Mouse (Mus musculus): Measurements from ENCODE around the gene Gabrb2. TPM values are rescaled to one million over a fixed set of nuclear protein-coding genes. Genes with fewer than 3 reads are reported as not detected.

Gabrb2 gene
- polyA plus RNA-seq (2017; shearing (Covaris generic)): under 1 TPM in 1 of 2 experiments, not detected in 1; 0.11 TPM

DNA sequence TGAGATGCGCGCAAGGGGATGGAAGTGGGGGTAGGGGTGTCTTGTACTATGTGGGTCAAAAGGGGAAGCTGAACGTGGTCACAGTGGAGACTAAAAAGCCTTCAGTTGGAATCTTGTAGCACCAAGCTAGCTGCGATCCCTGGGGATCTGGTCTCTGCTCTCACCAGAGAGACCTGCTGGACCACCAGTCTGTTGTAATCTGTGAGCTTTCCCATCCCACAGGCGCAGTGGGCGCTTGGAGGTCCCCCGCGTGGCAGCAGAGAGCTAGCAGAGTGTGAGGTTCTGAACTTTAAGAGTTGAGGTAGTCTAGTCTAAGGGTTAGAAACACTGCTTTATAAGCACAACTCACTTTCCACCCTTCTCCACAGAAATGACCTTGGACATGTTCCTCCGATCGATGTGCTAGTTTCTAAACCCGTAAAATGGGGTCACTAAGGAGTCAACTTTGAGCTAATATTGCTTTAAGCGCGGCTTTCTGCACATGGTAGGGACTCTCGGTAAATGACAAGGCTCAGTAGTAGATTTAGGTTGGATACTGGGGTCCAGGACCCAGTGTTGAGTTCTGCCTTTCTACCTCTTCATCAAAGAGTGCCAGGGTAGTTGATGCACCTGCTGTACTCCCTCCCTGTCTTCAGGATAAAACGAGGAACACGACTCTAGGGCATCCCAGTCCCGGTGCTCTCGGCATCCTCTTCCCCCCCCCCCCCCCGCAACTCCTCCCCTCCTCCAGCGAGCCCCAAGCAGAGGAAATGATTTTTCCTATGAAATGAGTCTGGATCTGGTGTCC is at the start of gene Gabrb2:
Gene Gabrb2, plus strand, starts transcription at position 762 of the 787 bp plus-strand sequence.
- no peak for ATAC-seq

GRCm38 (mm10) chr11:42378983-42379382 is 40.6 kb upstream of the Gabrb2 start:
- ATAC-seq: no peak

- ATAC-seq: no peak
Observed at GRCm38 (mm10) chr11:42386486-42386885, 33.1 kb upstream of the Gabrb2 start.

GRCm38 (mm10) chr11:42390682-42391290 is 28.8 kb upstream of the Gabrb2 start:
- no peak for ATAC-seq

GRCm38 (mm10) chr11:42393451-42393850 is 26.1 kb upstream of the Gabrb2 start:
- ATAC-seq: no peak

GRCm38 (mm10) chr11:42419791-42420633 is 455 bp downstream of the Gabrb2 start:
- ATAC-seq: no peak

DNA sequence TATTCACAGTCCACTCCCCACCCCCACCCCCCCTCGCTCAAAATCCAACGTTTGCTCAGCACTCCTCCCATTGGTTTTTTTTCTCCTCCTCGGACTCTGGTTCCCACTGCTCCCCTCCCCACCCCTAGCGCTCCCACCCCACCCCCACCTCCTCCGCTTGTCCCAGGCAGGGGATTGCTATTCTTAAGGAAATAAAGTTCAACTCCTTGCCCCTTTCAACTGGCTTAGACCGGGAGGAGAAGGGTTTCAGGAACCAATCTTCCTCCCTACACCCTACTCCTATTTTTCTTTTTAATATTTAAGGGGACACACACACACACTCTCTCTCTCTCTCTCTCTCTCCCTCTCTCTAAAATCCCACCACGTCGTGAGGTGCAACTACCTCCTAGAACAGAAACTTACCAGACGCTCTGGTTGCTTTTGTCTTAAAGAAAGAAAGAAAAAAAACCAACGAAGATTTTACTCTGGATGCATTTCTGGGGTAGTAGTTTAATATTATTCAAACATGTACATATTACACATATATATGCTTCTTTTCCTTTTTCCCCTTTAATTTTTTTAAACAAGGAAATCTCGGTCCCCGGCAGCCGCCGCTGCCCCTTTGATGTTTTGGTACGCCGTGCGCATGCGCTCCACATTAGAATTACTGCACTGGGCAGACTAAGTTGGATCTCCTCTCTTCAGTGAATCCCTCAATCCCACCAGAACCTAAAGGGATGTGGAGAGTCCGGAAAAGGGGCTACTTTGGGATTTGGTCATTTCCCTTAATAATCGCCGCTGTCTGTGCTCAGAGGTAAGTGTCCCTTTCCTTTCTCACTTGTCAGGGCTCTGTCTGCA is 1.3 kb downstream of the Gabrb2 start:
- no peak for ATAC-seq

DNA sequence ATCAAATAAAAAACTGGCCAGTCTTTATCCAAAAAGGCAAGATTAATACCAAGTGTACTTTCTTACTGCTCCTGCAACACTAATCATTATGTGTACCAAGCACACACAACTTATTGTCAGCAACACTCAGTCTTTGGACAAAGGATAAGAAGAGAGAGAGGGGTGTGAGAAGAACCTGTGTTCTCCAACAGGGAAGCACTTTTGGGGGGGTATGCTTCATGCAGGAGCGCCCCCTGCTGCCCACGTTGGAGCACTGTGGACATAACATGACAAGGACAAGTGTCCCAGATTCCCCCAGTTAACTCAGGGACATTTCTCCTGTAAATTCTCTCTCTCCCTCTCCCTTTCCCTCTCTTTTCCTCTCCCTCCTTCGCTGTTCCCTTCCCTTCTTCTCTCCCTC is 3.7 kb downstream of the Gabrb2 start:
- no peak for ATAC-seq

DNA sequence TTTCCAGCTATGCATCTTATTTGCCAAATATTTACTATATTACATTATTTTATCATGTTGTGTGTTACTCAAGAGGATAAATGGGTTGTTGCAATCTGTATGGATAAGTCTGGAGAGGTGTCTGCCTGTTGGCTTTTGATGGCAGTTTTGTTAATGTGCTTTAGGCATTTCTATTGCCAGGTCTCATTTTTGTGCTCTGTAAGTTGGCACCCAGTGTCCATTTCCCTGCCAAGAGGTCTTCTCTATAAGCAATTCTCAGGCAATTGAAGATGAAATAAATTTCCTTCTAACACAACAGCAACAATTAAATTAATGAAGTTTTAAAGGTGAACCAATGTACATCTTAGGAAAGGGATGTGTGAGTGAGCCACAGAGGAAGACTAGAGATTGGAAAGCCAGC is 11.9 kb downstream of the Gabrb2 start:
- ATAC-seq: no peak

GRCm38 (mm10) chr11:42438978-42439377 is 19.4 kb downstream of the Gabrb2 start:
- ATAC-seq: no peak

DNA sequence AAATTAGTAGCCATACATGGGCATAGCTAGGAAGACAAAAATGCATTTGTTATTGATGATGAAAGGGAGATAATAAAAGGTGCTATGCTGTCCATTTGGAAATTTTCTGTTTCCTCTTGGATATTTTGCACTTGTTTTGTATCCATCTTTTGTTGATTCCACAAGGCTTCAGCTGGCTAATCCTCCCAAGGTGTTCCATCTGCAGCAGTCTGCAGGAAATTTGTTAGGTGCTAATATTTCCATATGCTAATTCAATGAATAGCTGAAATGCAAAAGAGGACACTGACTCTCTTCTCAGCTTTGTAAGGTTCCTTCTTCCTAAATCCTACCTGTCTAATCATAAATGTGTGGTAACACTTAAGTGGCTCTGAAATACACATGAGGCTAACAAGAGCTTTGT is 24.1 kb downstream of the Gabrb2 start:
- no peak for ATAC-seq

DNA sequence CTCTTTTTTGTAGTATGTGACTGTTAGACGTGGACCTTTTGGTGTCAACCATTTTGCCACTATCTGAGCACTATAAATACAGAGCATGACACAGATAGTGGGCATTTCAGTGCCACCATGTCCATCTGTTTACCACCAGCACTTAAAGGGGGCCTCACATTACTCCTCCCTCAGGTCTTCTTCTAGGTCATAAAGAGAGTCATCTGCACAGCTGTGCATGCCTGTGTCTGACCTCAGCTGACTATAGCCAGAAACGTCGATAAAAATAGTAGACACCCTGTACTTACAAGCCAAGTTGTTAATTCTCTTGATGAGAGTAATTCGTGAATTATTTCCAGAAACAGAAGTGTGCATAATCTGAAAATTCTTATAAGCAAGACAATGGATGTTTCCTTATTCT is 29.4 kb downstream of the Gabrb2 start:
- ATAC-seq: no peak

GRCm38 (mm10) chr11:42464136-42464535 is 44.6 kb downstream of the Gabrb2 start:
- ATAC-seq: no peak

GRCm38 (mm10) chr11:42468381-42468780 is 48.8 kb downstream of the Gabrb2 start:
- no peak for ATAC-seq

GRCm38 (mm10) chr11:42474523-42474922 is 55.0 kb downstream of the Gabrb2 start:
- no peak for ATAC-seq

DNA sequence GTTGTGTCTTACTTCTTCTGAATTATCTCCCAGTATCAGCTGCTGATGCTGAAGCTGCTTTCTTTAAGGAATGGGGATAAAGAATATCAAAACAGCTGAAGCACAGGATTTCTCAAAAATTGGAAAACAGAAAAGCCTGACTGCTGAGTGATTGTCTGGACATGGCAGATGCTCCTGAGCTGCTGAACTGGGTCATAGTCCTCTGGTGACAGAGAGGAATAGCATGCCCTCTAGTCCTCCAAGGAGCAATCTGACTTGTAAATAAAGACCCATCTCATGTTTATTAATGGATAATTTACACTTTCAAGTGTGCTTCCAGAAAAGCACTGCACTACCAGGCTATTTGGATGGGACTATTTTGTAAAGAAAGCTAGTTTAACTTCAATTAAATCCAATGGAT is 68.1 kb downstream of the Gabrb2 start:
- ATAC-seq: no peak

DNA sequence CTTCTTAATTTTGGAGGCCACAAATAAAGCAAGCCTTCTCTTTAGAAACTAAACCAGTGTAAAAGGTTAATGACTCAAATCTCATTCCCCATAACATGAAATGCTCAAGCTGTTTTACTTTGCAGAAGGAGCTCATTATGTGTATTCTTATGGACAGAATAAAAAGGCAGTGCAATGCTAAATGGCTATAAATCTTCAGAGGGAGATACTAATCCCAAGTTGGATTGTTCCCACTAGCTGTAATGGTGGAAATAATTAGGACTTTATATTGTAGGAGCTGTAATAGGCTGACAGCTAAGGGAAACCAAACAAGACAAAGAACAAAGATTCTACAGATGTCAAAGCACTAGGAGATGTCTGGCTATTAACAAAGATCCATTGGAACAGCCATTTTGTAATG is 81.6 kb downstream of the Gabrb2 start:
- no peak for ATAC-seq

- no peak for ATAC-seq
Observed at GRCm38 (mm10) chr11:42505436-42505835, 85.9 kb downstream of the Gabrb2 start.

- no peak for ATAC-seq
Observed at GRCm38 (mm10) chr11:42505911-42506310, 86.4 kb downstream of the Gabrb2 start.

DNA sequence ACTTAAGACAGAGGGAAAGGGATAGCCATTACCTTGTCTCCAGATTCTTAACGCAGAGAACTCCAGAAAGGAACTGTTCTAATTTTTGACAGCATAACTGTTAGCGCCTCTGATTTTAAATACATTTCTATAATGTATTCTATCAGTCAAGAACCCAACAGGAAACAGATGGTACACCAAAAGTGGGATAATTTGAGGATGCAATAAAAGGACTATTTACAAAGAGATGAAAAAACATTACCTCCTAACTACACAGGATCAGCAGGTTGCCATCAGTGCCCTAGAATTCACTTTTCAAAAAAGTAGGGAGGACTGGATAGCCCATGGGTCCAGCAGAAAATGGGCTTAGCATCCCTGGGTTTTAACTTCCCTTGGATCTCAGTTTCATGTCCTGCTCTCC is 102.4 kb downstream of the Gabrb2 start:
- no peak for ATAC-seq

DNA sequence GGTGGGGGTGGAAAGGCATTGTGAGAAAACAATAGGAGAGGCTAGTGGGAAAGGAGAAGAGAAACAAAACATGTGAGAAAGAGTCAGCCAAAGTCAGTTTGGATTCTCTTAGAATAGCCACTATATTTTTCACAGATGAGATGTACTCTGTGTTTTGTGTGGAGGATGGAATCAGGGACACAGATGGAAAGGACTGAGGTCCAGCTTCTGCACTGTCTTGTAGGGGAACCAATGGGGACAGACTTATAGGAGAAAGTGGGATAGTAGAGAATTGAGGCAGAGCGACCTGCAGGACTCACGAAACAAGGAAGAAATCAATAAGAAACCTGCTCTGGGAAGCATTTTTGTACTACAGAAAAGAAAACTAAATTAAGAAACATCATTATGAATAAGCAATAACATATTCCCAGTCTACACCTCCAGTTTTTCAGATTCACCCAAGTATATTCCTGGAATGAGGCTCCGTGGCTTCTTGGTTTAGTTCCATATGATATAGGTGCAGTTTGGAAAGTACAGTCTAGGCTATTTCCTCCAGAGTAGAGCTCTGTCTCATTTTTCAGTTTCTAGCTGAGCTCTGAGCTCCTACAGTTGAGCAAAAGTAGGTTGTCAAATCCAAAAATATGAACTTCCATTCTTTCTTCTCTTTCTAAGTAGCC is 108.8 kb downstream of the Gabrb2 start:
- ATAC-seq: no peak

- no peak for ATAC-seq
Observed at GRCm38 (mm10) chr11:42532577-42532976, 113.0 kb downstream of the Gabrb2 start.
